Mouse (Mus musculus) erythroblast, embryonic 14.5 days (primary cell): ENCODE measurements around the gene Zranb3. TPM values are rescaled to one million over a fixed set of nuclear protein-coding genes. Genes with fewer than 3 reads are reported as not detected.
"Not testable (repeated sequence)": the region's sequence is repeated elsewhere in the genome, so short reads cannot be mapped to it uniquely, and the experiment has no call there.

ENCODE experiments used
- H3K27me3 ChIP-seq: 2 replicates; pipeline ENCODE4 v1.6.1; 2012; ENCODE audit warnings: inconsistent platforms; ENCODE audit not compliant: control insufficient read depth
- H3K36me3 ChIP-seq: 2 replicates; pipeline ENCODE4 v1.6.1; 2012; ENCODE audit warnings: mild to moderate bottlenecking, inconsistent platforms; ENCODE audit not compliant: control insufficient read depth
- H3K4me1 ChIP-seq: 2 replicates; pipeline ENCODE4 v1.6.1; 2012; ENCODE audit warnings: inconsistent platforms; ENCODE audit not compliant: control insufficient read depth
- H3K4me3 ChIP-seq: replicated peaks from 2 replicates; pipeline ENCODE3; 2012; ENCODE audit warnings: moderate library complexity, mild to moderate bottlenecking, inconsistent platforms
- H3K9me3 ChIP-seq: 2 replicates; pipeline ENCODE4 v1.6.1; 2012; ENCODE audit warnings: low read length, inconsistent platforms, mixed read lengths; ENCODE audit not compliant: control insufficient read depth
- GATA1 ChIP-seq: IDR thresholded peaks from 2 replicates; pipeline ENCODE4 v1.6.1; 2012; ENCODE audit warnings: low read length, inconsistent platforms, mixed read lengths
- TAL1 ChIP-seq: IDR thresholded peaks from 3 replicates; pipeline ENCODE4 v1.6.1; 2012; ENCODE audit warnings: low read length, inconsistent platforms, mixed read lengths
- polyA plus RNA-seq: library from polyadenylated mRNA; stranded (reverse); fragments of >175 nt; gene quantifications from 2 replicates; pipeline ENCODE4 v1.2.3, GENCODE M21; 2012

Zranb3 gene
- polyA plus RNA-seq, 1 experiment, result 0.08 TPM

DNA sequence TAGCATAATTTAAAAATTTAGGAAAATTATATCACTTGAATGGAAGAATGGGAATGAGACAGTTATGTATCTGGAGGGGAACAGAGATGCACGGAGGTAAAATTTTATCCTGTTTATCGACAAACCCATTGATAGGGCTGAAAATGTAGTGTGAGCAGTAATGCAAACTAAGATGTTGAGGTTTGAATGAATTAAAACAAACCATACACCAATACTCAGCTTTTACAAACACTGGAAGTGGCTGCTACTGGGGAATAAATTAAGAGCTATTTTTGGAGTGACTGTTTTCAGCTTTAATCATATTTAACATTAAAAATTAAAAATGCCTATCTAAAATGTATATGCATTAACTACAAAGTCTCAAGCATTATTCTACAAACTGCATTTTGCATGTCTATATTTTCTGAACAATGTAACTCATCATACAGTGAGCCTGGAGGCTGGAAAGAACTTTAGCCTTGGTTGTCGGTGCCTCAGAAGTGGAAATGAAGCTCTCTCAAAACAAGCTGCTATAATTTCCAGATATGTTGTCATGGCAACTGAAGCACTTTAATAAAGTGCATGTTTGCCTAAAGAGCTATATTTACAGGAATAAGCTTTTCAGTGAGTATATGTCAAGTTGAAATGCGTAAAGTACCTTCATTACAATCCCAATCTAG, 99.0 kb downstream of the Zranb3 start:
- Histone ChIP-seq H3K9me3 (no peaks in the 10 kb centered on the region), H3K36me3 (peaks cover 16% of the 10 kb centered on the region), H3K4me1 (no peaks in the 10 kb centered on the region), H3K4me3 (no peak overlapping the region), H3K27me3 (no peaks in the 10 kb centered on the region)
- TF ChIP-seq TAL1, result no peak
- TF ChIP-seq GATA1, result no peak

DNA sequence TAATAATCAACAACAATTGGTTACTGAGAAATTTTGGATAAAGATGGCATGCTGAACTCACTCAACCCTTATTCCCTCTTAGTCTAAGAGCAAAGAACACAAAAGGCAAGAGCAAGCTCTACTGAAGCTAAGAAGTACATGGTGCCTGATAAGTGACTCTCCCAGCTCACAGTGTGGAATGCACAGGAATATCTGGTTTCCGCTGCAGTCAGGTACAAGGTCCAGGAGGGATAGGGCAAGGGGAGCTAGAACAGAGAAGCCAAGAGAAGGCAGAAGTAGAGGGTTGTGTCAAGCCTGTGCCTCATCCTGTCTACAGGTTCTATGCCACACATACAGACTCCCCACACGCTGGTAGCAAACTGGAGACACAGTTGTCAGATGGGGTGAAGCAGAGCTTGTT, 100.7 kb downstream of the Zranb3 start:
- Histone ChIP-seq H3K9me3 (no peaks in the 10 kb centered on the region), H3K36me3 (peaks cover 18% of the 10 kb centered on the region), H3K4me3 (no peak overlapping the region), H3K27me3 (no peaks in the 10 kb centered on the region), H3K4me1 (no peaks in the 10 kb centered on the region)
- TF ChIP-seq TAL1 (no peak), GATA1 (no peak)

DNA sequence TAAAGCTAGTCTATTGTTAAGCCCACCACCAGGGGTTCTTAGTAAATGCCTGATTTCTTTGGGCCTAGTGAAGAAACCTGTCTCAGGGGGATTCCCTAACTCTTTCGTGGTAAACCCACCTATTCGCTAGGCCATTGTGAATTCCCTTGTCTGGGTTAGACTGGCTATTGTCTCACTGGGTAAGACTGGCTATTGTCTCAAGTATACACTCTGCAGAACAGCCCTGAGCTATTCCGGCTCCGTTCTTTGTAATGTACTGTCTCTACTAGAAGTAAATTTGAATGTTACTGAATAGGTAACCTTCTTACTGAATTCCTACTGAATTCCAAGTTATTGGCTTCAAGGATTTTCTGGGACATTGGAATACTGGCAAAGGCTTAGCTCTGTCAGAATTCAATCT, 101.9 kb downstream of the Zranb3 start:
- H3K27me3 ChIP-seq, H3K9me3 ChIP-seq, H3K4me3 ChIP-seq, H3K4me1 ChIP-seq: not testable (repeated sequence)
- peaks cover 11% of the 10 kb centered on the region for H3K36me3 ChIP-seq

DNA sequence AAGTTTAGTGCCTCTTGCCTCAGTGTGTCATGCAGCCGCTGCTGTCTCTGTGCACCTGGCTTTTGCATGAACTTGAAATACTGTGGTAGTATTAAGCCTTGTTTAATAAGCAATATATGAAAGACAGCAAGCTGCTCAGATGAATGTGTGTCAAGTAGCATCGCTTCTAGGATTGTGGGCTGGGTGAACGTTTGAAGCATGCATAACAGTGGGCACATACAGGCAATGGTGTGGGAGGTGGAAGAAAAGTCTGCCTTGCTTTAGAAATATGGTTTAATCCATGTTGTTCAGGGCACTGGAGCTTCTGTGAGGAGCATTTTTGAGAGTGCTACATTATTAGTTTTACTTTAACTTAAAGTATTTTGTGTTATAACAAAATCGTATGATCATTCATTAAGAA, 109.0 kb downstream of the Zranb3 start:
- Histone ChIP-seq H3K9me3 (no peaks in the 10 kb centered on the region), H3K4me3 (no peak overlapping the region), H3K36me3 (peaks cover 46% of the 10 kb centered on the region), H3K4me1 (no peaks in the 10 kb centered on the region; the same call in 1 of the 2 replicates), H3K27me3 (no peaks in the 10 kb centered on the region)
- TF ChIP-seq GATA1 (no peak), TAL1 (no peak)

DNA sequence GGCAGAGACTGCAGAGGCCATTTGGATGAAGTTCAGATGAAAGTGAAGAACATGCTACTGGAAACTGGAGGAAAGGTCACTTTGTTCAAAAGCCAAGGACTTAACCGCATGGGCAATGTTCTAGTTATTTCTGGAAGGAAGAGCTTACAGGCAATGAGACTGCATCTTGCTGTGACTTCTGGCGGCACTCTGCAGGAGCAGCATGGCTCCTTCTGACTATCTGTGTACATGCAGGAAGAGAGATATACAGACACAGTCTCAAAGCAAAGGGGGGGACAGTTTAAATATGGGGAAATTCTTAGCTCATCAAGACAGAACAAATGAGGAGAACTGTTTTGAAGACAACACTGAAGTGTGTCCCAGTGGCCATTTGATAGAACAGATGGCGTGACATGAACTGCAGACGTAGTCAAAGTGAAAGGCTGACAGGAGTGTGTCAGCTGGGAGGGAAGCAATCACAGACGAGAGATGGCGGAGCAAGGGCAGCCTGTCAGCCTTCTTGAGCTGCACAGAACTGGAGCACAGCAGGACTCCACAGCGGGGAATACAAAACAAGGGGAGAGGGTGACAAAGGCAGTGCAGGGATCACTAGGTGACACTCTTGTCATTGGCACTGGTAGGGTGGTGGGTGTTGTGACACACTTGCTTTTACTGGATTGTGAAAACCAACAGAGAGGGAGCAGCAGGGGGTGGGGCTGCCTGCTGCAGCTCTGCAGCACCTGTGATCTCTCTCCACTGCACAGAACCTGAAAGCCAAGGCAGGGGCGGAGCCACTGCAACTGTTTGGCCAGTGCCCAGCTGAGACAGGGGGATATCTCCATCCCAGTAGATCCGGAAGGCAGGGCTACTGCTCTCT, 112.7 kb downstream of the Zranb3 start:
- TF ChIP-seq GATA1, result no peak
- TF ChIP-seq TAL1, result no peak
- H3K4me1 ChIP-seq, result no peaks in the 10 kb centered on the region; the same call in 1 of the 2 replicates
- H3K36me3 ChIP-seq, result peaks cover 46% of the 10 kb centered on the region
- no peaks in the 10 kb centered on the region for H3K9me3 ChIP-seq
- no peaks in the 10 kb centered on the region for H3K27me3 ChIP-seq
- no peak overlapping the region for H3K4me3 ChIP-seq

DNA sequence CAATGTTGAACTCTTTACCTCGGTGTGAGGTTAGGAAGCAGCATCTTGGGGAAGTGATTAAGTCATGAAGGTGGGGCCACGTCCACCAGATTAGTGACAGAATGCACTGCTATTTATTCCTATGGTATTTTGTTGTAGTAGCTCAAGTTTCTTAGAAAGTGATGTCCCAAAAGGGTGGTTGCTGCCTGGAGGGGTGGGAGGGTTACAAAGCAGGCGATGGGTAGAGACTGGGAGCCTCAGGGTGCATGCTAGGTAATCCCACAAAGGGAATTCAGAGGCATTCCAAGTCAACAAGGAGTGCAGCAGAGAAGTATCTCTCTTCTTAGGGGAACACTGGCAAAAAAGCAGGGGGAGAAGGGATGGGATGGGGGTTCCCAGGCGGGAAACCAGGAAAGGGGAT, 113.5 kb downstream of the Zranb3 start:
- TF ChIP-seq TAL1 (no peak), GATA1 (no peak)
- H3K36me3 ChIP-seq, result peaks cover 46% of the 10 kb centered on the region
- no peak overlapping the region for H3K4me3 ChIP-seq
- no peaks in the 10 kb centered on the region for H3K9me3 ChIP-seq
- H3K27me3 ChIP-seq, result no peaks in the 10 kb centered on the region
- no peaks in the 10 kb centered on the region; the same call in 1 of the 2 replicates for H3K4me1 ChIP-seq

DNA sequence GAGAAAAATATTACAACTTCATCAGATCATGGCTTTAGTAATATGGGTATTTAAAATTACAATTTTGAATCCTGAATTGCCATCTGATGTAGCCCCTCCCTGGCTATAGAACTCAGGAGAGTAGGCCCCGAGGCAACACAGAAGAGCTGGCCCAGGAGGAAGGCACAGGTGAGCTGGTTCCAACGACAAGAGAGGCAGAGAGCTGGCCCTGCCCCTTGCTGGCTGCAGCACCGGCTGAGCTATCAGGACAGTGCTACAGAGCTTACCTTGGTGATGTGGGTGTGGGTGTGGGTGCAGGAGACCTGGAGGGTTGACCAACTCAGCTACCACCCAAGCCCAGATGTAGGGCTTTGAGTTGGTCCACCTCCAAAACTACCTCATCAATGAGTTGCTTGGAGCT, 114.6 kb downstream of the Zranb3 start:
- H3K36me3 ChIP-seq, result peaks cover 42% of the 10 kb centered on the region
- H3K4me1 ChIP-seq, result no peaks in the 10 kb centered on the region; the same call in 1 of the 2 replicates
- no peaks in the 10 kb centered on the region for H3K27me3 ChIP-seq
- no peaks in the 10 kb centered on the region for H3K9me3 ChIP-seq
- H3K4me3 ChIP-seq, result no peak overlapping the region
- TF ChIP-seq TAL1 (no peak), GATA1 (no peak)

DNA sequence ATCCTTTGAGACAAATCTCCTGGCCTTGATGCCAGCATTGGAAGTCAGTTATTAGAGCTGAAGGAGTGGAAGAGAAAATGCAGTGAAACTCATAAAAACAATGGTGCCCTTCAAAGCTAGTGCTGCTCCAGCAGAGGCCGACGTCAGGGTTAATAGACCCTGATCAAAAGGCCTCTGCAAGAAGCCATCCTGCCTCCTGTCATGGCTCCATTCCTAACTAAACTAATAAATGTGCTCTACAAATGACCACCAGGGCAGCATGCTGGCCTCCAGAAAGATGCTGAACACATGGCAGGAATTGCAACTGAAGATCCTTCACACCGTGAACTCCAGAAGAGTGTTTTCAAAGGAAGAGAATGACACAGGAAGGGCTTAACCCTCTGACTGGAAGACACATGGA, 117.5 kb downstream of the Zranb3 start:
- TF ChIP-seq TAL1 (no peak), GATA1 (no peak)
- H3K4me1 ChIP-seq, result no peaks in the 10 kb centered on the region; the same call in 1 of the 2 replicates

DNA sequence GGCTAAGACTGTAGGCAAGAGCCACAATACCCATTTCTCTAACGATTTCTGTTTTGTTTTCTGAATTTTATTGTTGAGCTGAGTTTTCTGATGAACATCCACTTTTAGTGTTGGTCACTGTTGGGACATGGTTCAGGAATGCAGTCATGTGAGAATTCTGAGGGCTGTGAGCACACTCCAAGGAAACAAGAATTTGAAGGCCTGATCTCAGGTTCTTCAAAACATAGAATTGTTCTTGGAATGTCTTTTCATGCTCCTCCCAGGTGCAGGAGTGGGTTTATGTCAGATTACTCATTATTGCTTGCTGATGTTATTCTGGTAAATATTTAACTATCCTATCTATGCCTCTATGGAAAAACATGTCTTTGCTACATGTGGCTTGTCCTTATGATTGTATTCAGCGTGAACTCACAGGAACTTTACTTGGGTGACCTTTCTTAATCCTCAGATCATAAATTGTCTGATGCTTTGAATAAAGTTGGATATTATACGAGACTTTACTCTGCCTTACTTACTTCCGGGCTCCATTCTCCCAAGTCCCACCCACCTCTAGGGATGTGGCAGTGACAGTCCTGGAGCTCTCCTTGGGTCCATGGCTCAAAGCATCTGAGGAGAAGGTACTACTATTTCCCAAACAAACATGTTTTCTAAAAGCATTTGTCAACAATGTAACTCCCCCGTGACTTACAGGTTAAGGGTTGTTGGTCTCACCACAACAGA, 119.4 kb downstream of the Zranb3 start:
- Histone ChIP-seq H3K4me1 (no peaks in the 10 kb centered on the region), H3K4me3 (no peak overlapping the region)

More for the DNA sequence above, 117.5 kb downstream of the Zranb3 start:
- no peaks in the 10 kb centered on the region for H3K27me3 ChIP-seq
- no peak overlapping the region for H3K4me3 ChIP-seq
- H3K36me3 ChIP-seq, result peaks cover 17% of the 10 kb centered on the region
- H3K9me3 ChIP-seq, result no peaks in the 10 kb centered on the region

More for the DNA sequence above, 119.4 kb downstream of the Zranb3 start:
- TF ChIP-seq TAL1, result no peak
- no peak for TF ChIP-seq GATA1
- Histone ChIP-seq H3K27me3 (no peaks in the 10 kb centered on the region), H3K36me3 (peaks cover 11% of the 10 kb centered on the region), H3K9me3 (no peaks in the 10 kb centered on the region)
